Mouse (Mus musculus): ENCODE data around the gene Nckap5.
"Not testable (repeated sequence)": the region's sequence is repeated elsewhere in the genome, so short reads cannot be mapped to it uniquely, and the experiment has no call there.

The Nckap5 gene

DNA sequence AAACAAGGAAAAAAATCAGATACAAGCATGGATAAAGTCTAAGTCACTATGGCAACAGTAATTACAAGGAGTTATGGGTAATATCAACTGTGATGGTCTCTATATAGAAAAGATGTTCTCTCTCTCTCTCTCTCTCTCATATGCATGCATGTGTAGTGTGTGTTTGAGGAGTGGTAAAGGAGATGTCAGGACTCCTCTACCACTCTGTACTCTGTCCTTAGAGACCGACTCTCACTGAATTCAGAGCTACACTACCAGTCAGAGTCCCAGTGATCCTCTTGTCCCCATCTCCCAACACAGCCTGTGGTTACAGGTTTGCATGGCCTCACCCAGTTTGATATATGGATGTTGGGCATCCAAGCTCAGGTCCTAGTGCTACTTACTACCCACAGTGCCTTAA is 662.0 kb downstream of the Nckap5 start:
- no peak for DNase-seq (ENCODE audit: low read depth, low spot score)

DNA sequence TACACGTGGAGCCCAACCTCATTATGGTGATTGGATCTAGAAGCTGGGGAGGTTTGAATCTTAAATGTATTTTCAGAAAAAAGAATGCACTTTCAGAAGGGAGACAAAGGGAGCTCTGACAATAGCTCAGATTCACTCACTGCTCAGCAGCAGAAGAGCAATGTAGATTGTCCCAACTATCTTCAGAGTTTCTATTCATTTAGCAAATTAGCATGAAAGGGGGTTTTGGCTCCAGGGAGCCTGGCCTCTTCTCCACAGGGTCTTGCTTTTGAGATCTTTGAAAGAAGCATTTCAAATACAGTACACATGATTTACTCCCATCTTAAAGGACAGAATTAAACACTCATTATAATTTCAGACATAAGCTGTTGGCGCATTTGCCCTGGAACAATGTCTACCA is 662.5 kb downstream of the Nckap5 start:
- no peak for DNase-seq (ENCODE audit: low read depth, low spot score)

DNA sequence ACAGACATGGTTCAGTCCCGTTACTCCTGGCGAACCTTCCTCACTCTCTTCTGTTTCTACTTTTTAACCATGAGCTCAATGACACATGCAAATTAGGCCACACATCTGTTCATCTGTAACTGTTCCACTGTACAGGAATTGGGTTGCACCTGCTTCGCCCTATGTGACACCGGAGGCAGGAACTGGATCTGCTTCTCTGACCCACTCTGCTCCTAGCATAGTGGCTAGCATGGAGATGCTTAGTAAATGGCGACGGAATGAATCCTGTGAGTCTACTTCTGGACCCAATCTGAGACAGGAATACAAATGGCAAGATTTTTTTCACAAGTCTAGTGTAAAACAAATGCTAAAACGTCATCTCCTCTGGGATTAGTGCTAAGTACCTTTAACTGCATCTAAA is 663.1 kb downstream of the Nckap5 start:
- DNase-seq (ENCODE audit: low read depth, low spot score), result no peak

DNA sequence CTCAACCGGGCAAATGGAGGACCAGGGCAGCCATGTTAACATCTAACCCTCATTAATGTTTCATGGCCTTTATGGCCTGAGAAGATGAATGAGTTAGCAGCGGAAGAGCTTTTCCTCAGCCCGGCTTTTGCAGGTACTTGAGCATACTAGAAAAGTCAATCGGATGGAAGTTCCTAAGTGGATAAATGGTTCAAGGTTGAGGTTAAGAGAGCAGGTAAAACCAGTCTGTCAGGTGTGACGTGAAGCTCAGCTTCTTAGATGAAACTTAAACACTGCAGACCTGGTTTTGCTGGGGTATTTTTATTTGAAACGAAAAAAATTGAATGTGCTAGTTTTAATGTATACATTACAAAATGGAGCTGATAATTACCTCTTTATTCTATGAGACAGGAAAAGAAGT is 671.3 kb downstream of the Nckap5 start:
- no peak for DNase-seq (ENCODE audit: low read depth, low spot score)

DNA sequence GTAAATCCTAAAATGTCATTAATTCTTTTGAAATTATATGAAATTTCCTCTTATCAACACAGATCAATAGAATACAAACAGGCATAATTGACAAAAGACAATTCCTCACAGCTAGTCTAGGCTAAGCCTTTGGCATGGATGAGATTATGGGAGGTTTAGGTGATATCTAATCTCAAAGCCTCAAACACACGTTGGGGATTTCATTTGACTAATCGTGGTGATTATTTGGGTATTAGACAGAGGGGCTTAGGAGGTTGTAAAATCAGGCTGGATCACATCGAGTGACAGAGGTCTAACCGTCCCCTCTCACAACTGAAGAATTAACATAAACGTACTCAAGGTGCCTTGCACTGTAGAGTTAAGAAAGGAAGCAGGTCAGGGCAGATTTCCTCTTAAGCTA is 674.8 kb downstream of the Nckap5 start:
- DNase-seq (ENCODE audit: low read depth, low spot score), result no peak

DNA sequence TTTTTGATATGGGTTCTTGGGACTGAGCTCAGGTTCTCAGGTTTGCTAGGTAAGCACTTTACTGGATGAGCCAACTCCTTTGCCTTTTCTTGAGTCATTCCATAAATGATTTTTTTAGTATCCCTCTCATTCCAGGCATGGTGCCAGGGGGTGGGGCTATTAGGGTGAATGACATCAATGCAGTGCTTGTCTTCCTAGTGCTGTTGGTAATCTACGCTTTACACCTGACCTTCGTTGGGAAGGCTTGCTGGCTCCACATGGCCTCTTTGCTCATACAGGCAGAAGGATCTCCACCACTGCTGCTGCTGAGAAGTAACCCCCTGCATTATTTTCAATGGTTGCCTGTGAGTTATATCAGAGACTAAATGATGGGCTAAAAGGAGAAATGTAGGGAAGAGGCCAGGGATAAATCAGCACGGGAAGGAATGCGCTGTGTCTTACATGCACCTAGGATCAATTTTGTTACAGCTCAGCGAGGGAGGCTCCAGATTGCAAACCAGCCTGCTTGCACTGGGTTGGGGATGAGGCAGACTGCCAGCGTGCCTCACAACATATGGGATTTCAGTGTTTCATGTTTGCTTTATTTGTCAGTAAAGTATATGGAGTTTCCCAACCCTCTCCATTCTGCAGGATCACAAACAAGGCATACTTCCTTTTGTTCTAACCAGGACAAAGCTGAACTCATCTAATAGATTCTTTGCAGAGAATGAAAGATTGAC is 676.9 kb downstream of the Nckap5 start:
- no peak for DNase-seq (ENCODE audit: low read depth, low spot score)

DNA sequence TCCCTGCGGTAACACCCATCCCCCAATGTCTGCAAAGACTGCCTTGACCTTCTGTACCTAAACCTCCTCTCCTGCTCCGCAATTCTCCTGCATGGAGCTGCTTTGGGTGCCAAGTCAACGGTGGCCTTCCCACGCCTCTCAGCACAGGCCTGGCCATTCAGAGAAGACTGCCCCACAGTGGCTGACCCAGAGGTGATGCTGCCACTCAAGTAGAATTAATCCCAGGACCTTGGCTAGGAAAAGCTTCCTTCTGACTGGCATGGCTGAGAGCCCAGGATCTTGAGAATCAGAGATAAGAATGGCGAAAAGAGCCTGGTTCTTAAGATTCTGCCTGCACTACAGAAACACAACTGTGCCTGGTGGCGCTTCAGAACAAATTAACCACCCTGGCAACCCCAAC is 678.4 kb downstream of the Nckap5 start:
- DNase-seq (ENCODE audit: low read depth, low spot score), result no peak

DNA sequence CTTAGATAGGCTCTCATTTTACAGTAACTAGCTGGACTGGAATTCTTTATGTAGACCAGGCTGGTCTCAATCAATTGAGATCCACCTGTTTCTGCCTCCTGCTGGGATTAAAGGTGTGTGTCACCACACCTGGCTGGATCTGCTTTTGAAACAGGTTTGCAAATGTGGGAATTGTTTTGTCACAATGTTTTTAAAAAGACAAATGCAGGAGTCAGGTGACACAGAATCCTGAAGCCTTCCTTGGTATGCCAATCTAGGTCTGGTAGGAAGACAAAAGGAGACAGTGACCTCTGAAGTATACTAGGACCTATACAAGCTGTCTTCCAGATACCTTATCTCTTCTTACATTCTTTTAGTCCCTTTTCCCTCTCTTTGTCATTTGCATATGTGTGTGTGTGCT is 680.6 kb downstream of the Nckap5 start:
- no peak for DNase-seq (ENCODE audit: low read depth, low spot score)

DNA sequence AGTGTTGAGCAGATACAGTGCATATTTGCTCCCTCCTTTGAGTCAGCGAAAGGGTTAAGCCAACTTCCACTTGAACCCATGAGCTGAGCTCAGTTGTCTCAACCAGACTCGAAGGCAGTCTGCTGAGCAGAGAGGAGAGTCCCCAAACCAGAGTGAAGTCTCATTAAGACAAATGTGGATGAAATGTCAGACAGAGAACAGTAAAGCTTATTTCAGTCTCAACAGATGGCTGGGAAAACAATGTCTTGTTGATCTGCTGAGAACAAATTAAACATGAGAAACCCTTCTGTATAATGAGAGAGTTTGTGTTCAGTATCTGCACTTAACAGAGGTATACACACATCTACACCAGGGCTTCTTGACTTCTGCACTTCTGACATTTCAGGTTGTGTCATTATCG is 694.9 kb downstream of the Nckap5 start:
- no peak for DNase-seq (ENCODE audit: low read depth, low spot score)

DNA sequence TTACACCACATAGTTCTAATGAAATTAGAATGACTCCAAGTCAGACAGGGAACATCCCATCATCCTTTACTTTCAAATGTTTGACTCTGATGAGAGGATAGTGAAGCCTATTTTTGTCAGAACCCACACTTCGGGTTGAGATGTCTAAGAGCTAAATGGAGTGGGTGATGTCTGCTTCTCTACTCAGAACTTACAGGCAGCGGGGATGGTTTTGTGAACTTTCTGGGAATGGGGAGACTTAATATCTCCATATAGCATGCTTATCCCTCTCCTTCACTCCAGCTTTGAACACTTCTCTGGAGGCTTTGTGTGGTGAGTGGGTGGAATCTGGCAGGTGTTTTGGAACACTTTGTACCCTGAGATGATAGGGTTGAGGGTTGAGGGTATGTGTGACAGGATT is 698.3 kb downstream of the Nckap5 start:
- DNase-seq (ENCODE audit: low read depth, low spot score), result no peak

DNA sequence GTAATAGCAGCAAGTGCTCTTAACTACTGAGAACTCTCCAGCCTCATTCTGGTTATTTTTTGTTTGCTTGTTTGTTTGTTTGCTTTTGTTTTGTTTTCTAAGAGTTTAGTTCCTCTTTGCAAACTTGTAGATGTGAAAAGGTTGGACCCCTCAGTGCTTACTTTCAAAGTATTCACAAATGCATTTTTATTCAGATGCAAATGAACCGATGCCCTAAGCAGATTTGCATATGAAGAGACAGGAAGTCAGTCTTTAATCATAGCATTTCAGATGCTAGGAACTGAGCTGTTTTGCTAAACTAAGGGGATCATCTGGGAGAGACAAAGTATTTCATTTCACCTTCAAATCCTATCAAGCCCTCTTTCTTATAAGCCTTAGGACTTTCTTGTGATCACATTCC is 701.5 kb downstream of the Nckap5 start:
- no peak for DNase-seq (ENCODE audit: low read depth, low spot score)

DNA sequence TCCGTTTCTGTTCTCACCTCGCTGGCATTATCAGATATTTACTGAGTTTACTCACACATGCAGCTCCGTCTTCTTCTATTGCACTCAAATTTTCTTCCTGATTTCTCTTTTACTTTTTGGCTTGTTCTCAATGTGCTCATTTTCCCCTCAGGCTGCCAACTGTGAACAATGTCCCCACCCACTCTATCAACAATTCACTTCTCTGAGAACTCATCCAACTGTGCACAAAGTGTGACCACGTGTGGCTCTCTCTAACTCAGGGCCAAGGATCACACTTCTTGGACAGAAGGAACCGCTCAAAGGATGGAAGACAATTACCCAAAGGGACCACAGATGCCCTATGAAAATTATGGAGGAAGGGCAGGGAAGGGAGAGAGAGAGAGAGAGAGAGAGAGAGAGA is 707.5 kb downstream of the Nckap5 start:
- DNase-seq (ENCODE audit: low read depth, low spot score), result peak; percentile 5

DNA sequence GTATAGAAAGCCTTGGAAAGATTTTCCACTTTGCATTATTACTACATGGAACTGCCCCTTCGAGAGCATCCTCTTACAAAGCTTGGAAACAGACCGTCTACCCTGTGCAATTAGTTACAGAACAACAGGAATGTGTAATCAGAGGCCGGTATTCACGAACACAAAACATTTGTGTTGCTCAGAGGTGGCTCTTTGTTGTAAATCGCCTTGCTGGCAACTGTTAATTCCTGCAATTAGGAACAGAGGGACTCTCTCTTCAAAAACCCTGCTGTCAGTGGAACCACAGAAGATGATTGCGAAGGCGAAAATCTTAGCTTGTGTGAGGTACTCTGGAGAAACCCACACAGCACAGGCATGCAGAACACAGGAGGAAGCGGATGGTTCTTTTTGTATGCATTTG is 710.1 kb downstream of the Nckap5 start:
- no peak for DNase-seq (ENCODE audit: low read depth, low spot score)

DNA sequence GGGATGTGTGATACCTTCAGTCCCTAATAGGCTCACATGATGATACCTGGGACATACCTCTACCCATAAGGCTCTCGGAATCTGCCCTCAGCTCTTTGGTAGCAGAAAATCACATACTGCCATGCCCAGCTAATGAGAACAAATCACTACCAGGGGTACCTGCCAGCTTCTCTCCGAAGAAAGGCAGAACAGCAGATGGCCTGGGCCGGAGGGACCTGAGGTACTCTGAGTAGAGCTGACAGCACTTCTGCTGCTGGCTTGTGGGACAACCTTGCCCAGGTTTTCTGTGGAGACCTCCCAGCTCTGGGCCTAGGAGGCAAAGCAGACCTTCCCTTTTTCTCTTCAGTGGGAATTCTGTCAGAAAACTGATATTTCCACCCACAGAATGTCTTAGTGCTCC is 714.6 kb downstream of the Nckap5 start:
- no peak for DNase-seq (ENCODE audit: low read depth, low spot score)

DNA sequence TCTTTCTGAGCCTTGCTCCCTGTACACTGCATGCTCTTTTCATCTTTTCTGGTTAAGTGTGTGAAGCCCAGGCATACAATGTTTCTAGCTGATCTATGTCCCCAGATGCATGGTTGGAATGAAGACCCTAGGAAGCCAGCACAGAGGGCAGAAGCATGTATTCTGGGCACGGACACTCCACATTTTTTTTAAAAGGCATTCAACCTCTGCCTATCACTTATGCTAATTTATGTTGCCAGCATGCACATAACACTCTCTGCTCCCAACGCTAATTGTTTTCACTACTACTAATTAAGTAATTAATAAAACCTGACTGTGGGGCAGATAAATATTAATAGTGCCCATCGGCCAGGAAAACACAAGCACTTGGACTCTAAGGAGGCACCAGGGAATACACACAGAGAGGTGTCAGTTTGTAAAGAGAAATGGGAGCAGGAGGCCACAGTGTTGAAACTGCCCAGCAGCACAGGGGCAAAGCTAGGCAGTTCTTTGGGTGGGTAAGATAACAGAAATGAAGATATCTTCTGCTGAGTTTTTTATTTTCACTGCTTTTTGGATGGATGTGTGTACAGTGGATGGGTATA is 724.8 kb downstream of the Nckap5 start:
- DNase-seq (ENCODE audit: low read depth, low spot score), result no peak

DNA sequence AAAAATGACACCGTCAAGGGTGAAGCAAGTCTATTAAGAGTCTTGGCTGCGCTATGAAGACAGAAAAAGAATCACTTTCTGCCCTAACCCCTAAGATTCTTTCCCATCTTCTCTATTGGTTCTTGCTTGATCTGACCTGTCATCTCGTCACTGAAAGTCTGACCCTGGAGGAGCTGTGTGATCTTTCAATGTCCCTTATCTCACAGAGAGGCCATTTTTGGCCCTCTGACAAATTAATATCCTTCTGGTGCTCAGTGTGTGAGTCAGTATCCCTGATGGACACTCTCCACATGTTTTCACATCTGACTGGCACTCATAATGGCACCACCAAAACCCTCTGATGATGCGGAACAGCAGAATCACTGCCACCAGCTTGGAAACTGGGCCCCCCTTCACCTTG is 736.3 kb downstream of the Nckap5 start:
- no peak for DNase-seq (ENCODE audit: low read depth, low spot score)

DNA sequence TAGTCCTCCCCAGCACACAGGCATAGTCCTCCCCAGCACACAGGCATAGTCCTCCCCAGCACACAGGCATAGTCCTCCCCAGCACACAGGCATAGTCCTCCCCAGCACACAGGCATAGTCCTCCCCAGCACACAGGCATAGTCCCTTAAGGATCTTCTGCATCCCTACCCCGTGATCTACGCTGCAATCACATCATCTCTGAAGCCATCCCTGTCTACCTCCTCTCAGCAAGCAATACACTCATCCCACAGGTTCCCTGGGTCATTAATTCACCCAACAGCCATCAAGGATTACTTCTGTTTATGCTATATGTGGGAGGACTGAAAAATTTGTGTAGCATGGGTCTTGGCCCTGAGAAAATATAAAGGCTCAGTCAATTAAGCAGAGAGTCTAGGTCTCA is 738.6 kb downstream of the Nckap5 start:
- DNase-seq (ENCODE audit: low read depth, low spot score), result not testable (repeated sequence)

DNA sequence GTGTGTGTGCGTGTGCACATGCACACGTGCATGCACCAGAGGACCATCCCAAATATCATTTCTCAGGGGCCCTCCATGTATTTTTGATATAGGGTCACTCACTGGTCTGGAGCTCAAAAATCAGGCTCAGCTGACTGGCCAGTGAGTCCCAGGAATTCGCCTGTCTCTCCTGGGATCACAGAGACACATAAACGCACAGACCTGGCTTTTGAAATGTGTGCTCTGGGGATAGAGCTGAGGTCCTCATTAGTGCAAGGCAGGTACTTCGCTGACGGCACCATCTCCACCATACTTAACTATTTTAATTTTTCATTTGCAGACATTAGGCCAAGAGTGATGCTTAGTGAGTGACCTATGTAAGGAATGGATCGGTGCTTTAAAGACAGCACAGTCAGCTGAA is 743.4 kb downstream of the Nckap5 start:
- no peak for DNase-seq (ENCODE audit: low read depth, low spot score)

DNA sequence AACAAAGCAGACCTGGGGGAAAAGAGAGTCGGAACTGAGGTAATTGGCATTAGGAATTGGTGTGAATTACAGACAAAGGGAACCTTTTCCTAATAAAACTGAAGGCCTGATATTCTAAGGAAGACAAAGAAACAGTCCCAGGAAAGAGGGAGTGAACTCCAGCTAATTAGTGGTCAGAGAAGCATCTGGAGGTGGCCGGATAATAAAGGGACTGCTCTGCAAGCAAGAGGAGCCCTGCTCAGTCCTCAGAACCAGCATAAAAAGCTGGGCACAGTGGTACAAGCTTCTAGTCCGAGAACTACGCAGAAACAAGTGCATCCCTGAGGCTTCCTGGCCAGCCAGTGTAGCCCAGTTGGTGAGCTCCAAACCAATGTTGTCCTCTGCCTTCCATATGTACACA is 754.3 kb downstream of the Nckap5 start:
- no peak for DNase-seq (ENCODE audit: low read depth, low spot score)

DNA sequence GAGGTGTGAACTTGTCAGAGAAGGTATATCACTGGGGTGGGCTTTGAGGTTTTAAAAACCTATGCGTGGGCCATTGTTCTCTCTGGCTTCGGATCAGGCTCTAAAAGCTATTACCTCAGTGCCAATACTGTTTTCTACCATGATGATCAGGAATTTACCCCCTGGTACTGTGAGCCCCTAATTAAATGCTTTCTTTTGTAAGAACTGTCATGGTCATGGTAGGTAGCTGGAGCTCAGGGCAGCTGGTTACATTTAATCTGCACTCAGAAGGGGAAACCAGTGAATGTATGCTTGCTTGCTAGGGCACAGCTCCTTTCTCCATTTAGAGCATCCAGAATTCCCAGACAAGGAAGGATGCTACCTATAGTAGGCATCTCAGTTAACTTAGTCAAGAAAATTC is 759.7 kb downstream of the Nckap5 start:
- DNase-seq (ENCODE audit: low read depth, low spot score), result no peak

DNA sequence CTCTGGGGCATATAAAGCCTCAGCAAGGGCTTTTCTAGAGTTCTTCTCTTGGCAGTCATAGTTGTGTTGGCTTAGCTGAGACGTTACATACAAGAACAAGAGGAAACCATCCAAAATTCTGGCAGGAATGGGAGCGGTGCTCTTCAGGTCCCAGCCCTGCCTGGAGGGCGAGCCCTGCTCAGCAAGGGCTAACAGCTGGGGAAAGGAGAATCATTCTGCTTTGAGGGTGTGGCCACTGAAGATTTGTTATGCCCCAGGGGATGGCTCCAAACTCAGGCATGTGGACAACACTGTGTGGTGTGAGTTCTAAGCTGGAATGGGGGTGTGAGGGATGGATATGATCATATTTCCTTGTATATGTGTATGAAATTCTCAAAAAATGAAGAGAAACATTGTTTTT is 779.1 kb downstream of the Nckap5 start:
- DNase-seq (ENCODE audit: low read depth, low spot score), result peak; percentile 45

DNA sequence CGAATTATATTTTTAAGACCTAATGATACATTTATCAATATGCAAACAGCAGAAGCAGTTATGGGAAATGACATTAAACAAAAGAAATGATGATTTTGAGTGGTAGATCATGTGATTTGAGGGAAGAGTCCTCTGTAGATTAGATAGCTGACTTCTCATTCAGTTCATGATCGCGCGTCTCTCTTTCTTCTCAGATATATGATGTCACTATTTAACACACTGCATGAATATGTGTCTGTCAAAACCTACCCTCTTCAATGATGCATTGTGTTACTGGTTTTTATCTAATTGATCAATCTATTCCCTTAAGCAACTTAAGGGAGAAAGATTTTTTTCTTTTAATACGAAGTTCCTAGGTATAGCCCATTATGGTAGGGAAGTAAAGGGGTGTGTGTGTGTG is 787.7 kb downstream of the Nckap5 start:
- DNase-seq (ENCODE audit: low read depth, low spot score), result no peak

DNA sequence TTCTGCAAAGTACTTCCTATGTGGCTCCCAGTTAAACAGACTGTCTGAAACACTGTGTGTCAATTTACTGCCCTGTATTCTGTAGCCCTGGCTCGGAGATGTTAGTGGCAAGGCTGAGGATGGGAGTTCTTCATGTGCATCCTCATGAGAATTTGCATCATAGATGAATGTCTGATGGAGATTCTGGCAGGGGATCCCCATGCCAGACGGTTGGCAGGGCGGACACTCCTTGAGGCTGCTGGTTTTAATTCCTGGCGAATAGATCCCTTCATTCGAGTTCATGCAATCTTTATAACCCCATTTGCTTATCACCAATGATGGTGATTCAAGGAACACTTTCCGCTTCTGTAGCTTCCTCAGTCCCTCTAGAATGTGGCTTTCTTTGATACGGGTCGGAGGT is 803.1 kb downstream of the Nckap5 start:
- DNase-seq (ENCODE audit: low read depth, low spot score), result no peak

DNA sequence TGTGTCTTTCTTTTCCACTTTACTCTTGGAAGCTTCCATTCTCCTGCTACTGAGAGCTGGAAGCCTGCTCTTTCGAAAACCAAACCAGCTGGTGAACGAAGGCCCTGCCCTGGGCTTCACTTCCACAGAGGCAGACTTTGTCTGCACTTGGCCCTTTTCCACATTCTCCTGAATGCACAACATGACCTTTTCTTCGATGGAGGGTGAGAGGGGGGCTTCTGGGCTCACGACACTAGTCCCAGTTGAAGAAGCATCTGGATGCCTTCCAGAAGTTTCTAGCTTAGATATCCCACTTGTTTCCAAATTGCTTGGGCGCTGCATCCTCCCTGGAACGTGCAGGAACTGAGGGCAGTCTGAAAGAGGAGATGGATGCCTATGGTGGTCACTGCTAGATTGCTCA is 806.1 kb downstream of the Nckap5 start:
- DNase-seq (ENCODE audit: low read depth, low spot score), result no peak

All from skeletal muscle tissue, adult 2 months (tissue).